Mouse (Mus musculus): ENCODE measurements around the gene Pcsk4.
A peak's percentile ranks its signal among the peaks of the same experiment; 100 is the strongest.

DNA sequence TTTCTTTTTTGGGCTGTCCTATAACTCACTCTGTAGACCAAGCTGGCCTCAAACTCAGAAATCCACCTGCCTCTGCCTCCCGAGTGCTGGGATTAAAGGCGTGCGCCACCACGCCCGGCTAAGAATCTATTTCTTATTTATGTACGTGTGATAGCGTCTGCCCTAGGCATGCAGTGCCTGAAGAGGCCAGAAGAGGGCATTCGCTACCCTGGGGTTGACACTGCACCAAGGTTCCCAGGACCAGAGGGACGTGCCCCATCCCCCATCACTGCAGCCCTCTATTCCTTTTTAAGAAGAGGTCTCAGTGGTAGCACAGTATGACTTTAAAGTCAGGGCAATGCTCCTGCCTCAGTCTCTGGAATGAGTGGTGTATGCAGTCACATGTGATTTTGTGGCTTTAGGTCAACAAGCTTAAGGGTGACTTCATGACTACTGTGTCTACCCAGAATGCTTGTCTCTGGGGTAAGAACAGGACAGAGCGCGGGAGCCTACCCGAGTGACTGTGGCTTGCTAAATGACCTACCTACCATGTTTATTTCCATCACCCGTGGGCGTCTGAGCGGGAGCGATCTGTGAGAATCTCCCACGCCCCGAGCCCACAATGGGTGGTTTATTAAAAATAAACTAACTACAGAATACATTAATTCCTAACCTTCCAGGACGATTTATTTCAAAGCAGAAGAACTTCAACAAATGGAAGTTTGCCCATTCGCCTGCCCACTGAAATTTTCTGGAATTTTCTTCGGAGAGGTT, 40.9 kb upstream of the Pcsk4 start:
- TF ChIP-seq CTCF (conservative IDR thresholded peaks at IDR 0.05; ENCODE audit: insufficient read depth, insufficient read length, low read depth, low read length) (peak; percentile 50), POLR2A (IDR thresholded peaks at IDR 0.05; ENCODE audit: low read depth, low read length) (no peak)
